Mouse (Mus musculus) embryo, embryonic 11.5 days (tissue): ENCODE results near the gene Dcun1d2.
A peak's percentile ranks its signal among the peaks of the same experiment; 100 is the strongest.
"Not testable (repeated sequence)": the region's sequence is repeated elsewhere in the genome, so short reads cannot be mapped to it uniquely, and the experiment has no call there.

Experiments used
- DNase-seq: peaks from one replicate; pipeline ENCODE4 v3.0.0-alpha.2; 2012; ENCODE audit warnings: low read depth, low spot score

Gene Dcun1d2

GRCm38 (mm10) chr8:13287692-13288623, at the start of gene Dcun1d2, which contains the start of gene Tmco3:
Gene Dcun1d2, minus strand, starts transcription at chr8:13288131.
Gene Tmco3, plus strand, starts transcription at chr8:13288190.
- DNase-seq, result peak; percentile 97

- no peak for DNase-seq
Observed at GRCm38 (mm10) chr8:13337678-13338077, 49.7 kb upstream of the Dcun1d2 start.

DNA sequence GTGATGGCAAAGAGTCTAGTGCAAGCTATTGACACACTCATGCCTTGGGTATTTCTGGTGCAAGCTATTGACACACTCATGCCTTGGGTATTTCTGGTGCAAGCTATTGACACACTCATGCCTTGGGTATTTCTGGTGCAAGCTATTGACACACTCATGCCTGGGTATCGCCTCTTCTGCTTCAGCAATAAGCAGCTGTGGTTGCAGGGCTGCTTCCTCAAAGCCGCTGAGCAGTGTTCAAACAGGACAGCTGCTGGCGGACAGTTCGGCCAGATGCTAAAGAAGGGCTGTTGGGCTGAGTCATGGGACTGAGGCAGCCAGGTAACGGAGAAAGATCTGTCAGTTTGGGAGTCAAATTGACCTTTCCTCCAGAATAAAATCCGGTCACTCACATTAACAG, 49.3 kb upstream of the Dcun1d2 start:
- not testable (repeated sequence) for DNase-seq

- DNase-seq, result no peak
Observed at GRCm38 (mm10) chr8:13334671-13335070, 46.7 kb upstream of the Dcun1d2 start.

DNA sequence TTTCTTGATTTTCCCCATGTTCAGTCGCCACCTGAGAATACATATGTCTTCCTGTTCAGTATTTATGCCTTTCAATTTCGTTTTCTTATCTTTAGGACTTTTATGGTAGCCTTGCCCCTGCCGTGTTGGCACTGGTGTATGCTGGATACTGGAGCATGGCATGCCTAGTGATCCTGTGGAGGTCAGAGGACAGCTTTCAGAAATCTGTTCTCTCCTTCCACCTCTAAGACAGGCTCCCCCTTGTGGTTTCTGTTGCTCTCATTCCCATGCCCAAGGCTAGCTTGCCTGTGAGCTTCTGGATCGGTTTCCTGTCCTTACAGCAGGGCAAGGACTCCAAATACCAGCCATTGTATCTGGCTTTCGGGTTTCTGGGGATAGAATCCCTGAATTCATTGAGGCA, 38.7 kb upstream of the Dcun1d2 start:
- DNase-seq, result no peak

- DNase-seq, result no peak
Observed at GRCm38 (mm10) chr8:13316671-13317070, 28.7 kb upstream of the Dcun1d2 start.

- no peak for DNase-seq
Observed at GRCm38 (mm10) chr8:13314922-13315321, 27.0 kb upstream of the Dcun1d2 start.

DNA sequence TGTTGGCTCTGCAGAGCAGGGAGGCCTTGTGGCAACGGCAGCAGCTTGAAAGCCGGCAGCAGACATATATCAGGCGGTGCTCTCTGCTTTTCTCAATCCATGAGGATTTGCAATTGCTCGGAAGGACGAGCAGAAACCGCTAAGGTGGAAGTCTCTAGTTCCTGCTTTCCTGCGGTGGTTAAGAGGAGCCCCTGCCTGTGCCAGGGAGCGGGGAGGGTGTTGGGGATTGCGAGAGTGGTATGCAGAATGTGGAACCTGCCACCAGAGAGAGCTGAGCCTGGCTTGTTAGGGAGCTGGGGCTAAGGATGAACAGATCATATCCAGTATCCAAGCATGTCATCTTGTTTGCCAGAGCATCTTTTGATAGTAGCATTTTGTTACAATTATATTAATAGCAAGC, 19.0 kb upstream of the Dcun1d2 start:
- no peak for DNase-seq

DNA sequence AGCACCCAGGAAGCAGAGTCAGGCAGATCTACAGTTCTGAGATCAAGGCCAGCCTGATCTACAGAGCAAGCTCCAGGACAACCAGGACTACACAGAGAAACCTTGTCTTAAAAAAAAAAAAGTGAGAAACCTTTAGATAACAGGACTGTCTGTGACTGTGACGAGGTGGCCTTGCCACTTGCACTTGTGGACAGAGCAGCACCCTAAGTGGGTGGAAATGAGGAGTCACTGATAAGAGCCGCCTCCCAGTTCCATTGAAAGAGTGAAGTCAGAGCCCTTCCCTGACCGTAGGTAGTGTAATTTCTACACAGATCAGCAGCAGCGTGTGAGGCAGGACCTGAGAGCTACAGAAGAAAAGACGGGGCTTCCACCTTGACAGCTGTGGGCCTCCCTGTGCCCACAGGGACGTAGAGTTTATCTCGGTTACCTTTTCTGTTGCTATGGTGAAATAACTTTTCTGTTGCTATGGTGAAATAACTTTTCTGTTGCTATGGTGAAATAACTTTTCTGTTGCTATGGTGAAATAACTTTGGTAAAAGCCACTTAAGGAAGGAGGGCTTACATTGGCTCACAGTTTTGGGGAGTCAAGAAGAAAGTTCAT, 18.5 kb upstream of the Dcun1d2 start:
- DNase-seq, result no peak

DNA sequence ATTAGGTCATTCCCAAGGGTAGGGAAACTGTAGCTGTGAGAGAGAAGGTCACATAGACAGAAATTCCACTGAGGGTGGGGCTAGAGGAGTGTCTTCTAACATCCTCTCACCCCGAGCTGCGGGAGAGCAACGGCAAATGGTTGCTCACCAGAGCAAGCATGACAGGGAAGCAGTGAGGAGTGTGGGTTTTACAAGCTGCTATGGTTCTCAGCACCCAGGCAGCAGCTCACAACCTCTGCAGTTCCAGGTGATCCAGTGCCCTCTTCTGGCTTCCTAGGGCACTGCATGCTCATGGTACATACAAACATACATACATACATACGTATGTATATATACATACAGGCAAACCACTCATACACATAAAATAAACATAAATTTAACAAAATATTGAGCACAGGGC, 18.0 kb upstream of the Dcun1d2 start:
- DNase-seq, result no peak

- no peak for DNase-seq
Observed at GRCm38 (mm10) chr8:13305459-13305858, 17.5 kb upstream of the Dcun1d2 start.

- DNase-seq, result no peak
Observed at GRCm38 (mm10) chr8:13301036-13301435, 13.1 kb upstream of the Dcun1d2 start.

- no peak for DNase-seq
Observed at GRCm38 (mm10) chr8:13299571-13299970, 11.6 kb upstream of the Dcun1d2 start.

- DNase-seq, result no peak
Observed at GRCm38 (mm10) chr8:13293677-13294470, 5.9 kb upstream of the Dcun1d2 start.

DNA sequence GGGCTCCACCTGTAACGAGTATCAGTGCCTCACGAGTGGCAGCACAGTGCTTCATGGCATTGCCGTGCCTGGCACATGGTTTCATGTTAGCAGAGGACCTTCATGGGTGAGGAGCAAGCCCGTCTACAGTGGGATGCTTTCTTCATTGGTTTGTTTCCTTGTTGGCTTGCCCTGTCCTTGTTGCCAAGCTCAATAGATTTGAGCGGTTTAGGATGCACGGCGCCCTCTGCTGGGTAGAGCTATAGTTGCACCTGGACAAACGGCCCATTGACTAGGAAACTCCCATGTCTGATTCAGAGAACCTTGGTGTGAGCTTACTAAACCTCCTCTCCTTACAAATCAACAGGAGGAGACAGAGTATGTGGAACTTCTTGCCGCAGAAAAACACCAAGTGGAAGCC, 4.4 kb upstream of the Dcun1d2 start:
- peak; percentile 63 for DNase-seq

GRCm38 (mm10) chr8:13288646-13289045, 715 bp upstream of the Dcun1d2 start:
- DNase-seq, result no peak

DNA sequence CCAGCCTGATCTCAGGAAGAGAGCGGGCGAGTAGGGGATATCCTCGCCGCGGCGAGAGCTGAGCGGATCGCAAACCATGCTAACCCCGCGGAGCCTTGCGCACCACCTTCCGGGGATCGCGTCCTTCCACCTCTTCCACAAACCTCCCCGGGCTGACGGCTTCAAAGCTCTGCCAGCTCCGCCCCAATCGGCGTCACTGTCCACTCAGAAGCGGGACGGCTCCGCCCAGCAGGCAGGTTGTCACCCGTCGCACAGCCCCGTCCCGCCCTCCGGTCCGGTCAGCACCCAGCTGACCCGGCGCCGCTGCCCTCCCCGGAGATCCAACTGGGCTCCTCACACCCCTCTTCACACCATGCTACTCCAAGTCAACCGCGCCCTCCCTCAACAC, 633 bp downstream of the Dcun1d2 start:
- DNase-seq, result peak; percentile 57

DNA sequence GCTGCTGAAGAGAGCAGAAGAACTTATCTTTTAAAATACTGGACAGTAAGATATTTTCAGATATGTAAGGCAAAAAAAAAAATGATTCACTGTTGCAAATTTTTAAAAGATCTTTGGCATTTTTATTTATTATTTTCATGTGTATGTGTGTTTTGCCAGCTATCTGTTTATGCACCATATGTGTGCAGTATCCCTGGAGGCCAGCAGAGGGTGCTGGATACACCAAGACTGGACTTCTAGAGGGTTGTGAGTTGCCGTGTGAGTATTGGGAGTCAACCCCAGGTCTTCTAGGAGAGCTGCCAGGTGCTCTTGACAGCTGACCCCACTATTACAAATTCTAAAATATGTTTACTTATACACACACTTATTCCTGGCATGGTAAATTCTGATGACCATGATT, 4.7 kb downstream of the Dcun1d2 start:
- DNase-seq, result no peak

- no peak for DNase-seq
Observed at GRCm38 (mm10) chr8:13276941-13277447, 10.9 kb downstream of the Dcun1d2 start.

DNA sequence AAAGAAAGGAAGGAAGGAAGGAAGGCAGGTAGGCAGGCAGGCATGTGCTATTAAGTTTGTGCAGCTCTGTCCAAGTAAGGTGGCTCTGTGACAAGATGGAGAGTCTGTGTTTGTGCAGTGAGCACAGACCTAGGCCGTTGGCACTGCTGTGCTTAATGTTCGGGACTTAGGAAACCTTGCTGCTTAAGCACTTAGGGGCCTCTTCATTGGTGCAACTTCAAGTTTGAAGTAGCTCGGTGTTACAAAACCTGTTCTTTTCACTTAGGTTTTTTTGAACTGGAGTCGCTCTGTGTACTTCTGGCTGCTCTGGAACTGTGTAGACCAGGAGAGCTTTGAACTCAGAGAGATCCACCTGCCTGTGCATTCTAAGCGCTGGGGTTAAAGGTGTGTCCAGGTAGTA, 15.1 kb downstream of the Dcun1d2 start:
- no peak for DNase-seq

DNA sequence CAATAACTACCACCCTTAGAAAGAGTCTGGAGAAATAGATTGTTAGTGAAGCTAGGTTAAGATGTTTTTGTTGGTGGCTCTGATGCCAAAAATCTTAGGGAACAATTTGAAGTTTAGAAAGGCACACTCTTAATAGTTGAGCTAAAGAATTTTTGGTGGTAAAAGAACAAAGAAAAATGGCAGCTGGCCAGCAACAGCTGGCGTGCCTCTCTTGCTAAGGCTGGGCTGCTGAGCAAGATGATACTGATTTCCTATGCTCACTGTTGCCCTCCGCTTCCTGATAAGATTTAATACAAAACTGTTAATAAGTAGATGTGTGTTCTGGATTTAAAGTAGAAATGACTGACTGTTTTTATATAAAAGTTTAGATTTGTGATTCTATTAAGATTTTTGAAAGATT, 20.4 kb downstream of the Dcun1d2 start:
- DNase-seq, result no peak

DNA sequence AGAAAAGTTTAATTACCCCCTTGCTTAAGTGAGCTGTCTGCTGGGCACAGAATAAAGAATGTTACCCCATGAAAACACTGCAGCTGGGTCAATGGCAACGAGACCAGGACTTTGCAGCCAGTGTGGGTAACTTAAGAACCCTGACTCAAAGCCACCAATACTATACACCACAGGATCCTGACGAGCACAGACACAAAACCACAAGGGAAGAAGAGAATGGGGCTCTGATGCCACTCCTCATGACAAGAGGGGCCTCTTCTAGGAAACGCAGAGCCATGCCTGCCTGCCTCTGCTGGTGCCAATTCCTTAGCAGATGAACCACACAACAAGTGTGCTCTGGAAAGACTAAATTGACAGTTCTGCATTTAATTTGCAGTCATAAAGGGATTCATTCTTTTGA, 24.6 kb downstream of the Dcun1d2 start:
- no peak for DNase-seq
